Mouse (Mus musculus) MEL (cell line): ENCODE data around the gene Galnt10. TPM values are rescaled to one million over a fixed set of nuclear protein-coding genes. Genes with fewer than 3 reads are reported as not detected.
A peak's percentile ranks its signal among the peaks of the same experiment; 100 is the strongest.

Source experiments
- DNase-seq: peaks from one replicate; pipeline ENCODE4 v3.0.0; 2011; ENCODE audit warnings: low read depth, low spot score
- H3K27ac ChIP-seq: 2 replicates; pipeline ENCODE4 v1.5.1; 2012; ENCODE audit warnings: low read depth, mild to moderate bottlenecking, control low read depth, low read length, moderate library complexity; ENCODE audit not compliant: control insufficient read depth
- H3K27me3 ChIP-seq, 2 experiments: fragments of 150-350 bp in 1 of 2; sonication (generic) in 1 of 2; 2 replicates each; pipeline ENCODE4 v1.6.1; 2012; ENCODE audit warnings: low read length in 2 of 2, mild to moderate bottlenecking in 2 of 2, improper control_type of control experiment in 1 of 2, moderate library complexity in 1 of 2; ENCODE audit not compliant: insufficient read depth in 2 of 2, control insufficient read depth in 1 of 2
- H3K36me3 ChIP-seq, 2 experiments: 2 replicates each; pipeline ENCODE4 v1.6.1; 2012 to 2014; ENCODE audit warnings: low read length in 2 of 2, improper control_type of control experiment in 1 of 2, inconsistent platforms in 1 of 2, mild to moderate bottlenecking in 1 of 2; ENCODE audit not compliant: insufficient read depth in 2 of 2, control insufficient read depth in 1 of 2
- H3K4me1 ChIP-seq, 2 experiments: fragments of 150-350 bp in 1 of 2; sonication (generic) in 1 of 2; 2 replicates each; pipeline ENCODE4 v1.6.1; 2012; ENCODE audit warnings: low read length in 2 of 2, improper control_type of control experiment in 1 of 2, mild to moderate bottlenecking in 1 of 2; ENCODE audit not compliant: insufficient read depth in 2 of 2, control insufficient read depth in 1 of 2
- H3K4me3 ChIP-seq, 2 experiments: fragments of 150-350 bp in 1 of 2; sonication (generic) in 1 of 2; 2 replicates each; pipeline ENCODE4 v1.5.1; 2012; ENCODE audit warnings: low read depth in 2 of 2, low read length in 2 of 2, mild to moderate bottlenecking in 2 of 2, moderate library complexity in 2 of 2, control low read depth in 1 of 2, improper control_type of control experiment in 1 of 2; ENCODE audit not compliant: control insufficient read depth in 1 of 2, insufficient read depth in 1 of 2
- H3K79me2 ChIP-seq: 2 replicates; pipeline ENCODE4 v1.6.1; 2012; ENCODE audit warnings: mild to moderate bottlenecking, low read length, moderate library complexity; ENCODE audit not compliant: control insufficient read depth, poor library complexity, insufficient read depth
- H3K9ac ChIP-seq: 2 replicates; pipeline ENCODE4 v1.6.1; 2012; ENCODE audit warnings: low read depth, mild to moderate bottlenecking, control low read depth, low read length, moderate library complexity; ENCODE audit not compliant: control insufficient read depth, poor library complexity, severe bottlenecking
- H3K9me3 ChIP-seq: fragments of 150-350 bp; sonication (generic); replicated peaks from 2 replicates; pipeline ENCODE4 v1.6.1; 2012; ENCODE audit warnings: mild to moderate bottlenecking, low read length, improper control_type of control experiment, moderate library complexity; ENCODE audit not compliant: insufficient read depth
- BHLHE40 ChIP-seq: IDR thresholded peaks from 2 replicates; pipeline ENCODE4 v1.6.1; 2012; ENCODE audit warnings: low read depth, mild to moderate bottlenecking, inconsistent platforms, low read length, improper control_type of control experiment, borderline replicate concordance
- CHD2 ChIP-seq: IDR thresholded peaks from 2 replicates; pipeline ENCODE4 v1.6.1; 2011; ENCODE audit warnings: low read length, improper control_type of control experiment
- E2F4 ChIP-seq: IDR thresholded peaks from 2 replicates; pipeline ENCODE4 v1.6.1; 2011; ENCODE audit warnings: low read depth, low read length, improper control_type of control experiment, borderline replicate concordance
- ELF1 ChIP-seq: IDR thresholded peaks from 2 replicates; pipeline ENCODE4 v1.6.1; 2014; ENCODE audit warnings: low read depth, mild to moderate bottlenecking, inconsistent platforms, low read length, improper control_type of control experiment, moderate library complexity
- GABPA ChIP-seq: IDR thresholded peaks from 2 replicates; pipeline ENCODE4 v1.6.1; 2012; ENCODE audit warnings: low read depth, mild to moderate bottlenecking, inconsistent platforms, low read length, improper control_type of control experiment, moderate library complexity
- HCFC1 ChIP-seq: IDR thresholded peaks from 2 replicates; pipeline ENCODE4 v1.6.1; 2012; ENCODE audit warnings: low read depth, mild to moderate bottlenecking, inconsistent platforms, low read length, improper control_type of control experiment, moderate library complexity
- KAT2A ChIP-seq: conservative IDR thresholded peaks from 2 replicates; pipeline ENCODE4 v1.6.1; 2012; ENCODE audit warnings: low read depth, low read length, improper control_type of control experiment, inconsistent platforms
- MAZ ChIP-seq: IDR thresholded peaks from 2 replicates; pipeline ENCODE4 v1.6.1; 2012; ENCODE audit warnings: low read depth, mild to moderate bottlenecking, inconsistent platforms, low read length, improper control_type of control experiment
- MXI1 ChIP-seq: IDR thresholded peaks from 2 replicates; pipeline ENCODE4 v1.6.1; 2011; ENCODE audit warnings: mild to moderate bottlenecking, low read depth, low read length, improper control_type of control experiment
- MYC ChIP-seq: IDR thresholded peaks from 2 replicates; pipeline ENCODE4 v1.6.1; 2011; ENCODE audit warnings: low read depth, mild to moderate bottlenecking, low read length, improper control_type of control experiment, moderate library complexity
- NELFE ChIP-seq: IDR thresholded peaks from 2 replicates; pipeline ENCODE4 v1.6.1; 2011; ENCODE audit warnings: low read depth, low read length, improper control_type of control experiment
- NRF1 ChIP-seq: IDR thresholded peaks from 2 replicates; pipeline ENCODE4 v1.6.1; 2014; ENCODE audit warnings: low read depth, mild to moderate bottlenecking, inconsistent platforms, low read length, improper control_type of control experiment, moderate library complexity; ENCODE audit not compliant: poor library complexity, insufficient read depth, severe bottlenecking
- POLR2A ChIP-seq, 2 experiments: IDR thresholded peaks; 2 replicates each; pipeline ENCODE4 v1.6.1; 2011 to 2012; ENCODE audit warnings: low read length in 2 of 2, mild to moderate bottlenecking in 2 of 2, control low read depth in 1 of 2, improper control_type of control experiment in 1 of 2, low read depth in 1 of 2, moderate library complexity in 1 of 2; ENCODE audit not compliant: control insufficient read depth in 1 of 2, insufficient read depth in 1 of 2, poor library complexity in 1 of 2
- POLR2AphosphoS5 ChIP-seq: IDR thresholded peaks from 2 replicates; pipeline ENCODE4 v1.6.1; 2012; ENCODE audit warnings: low read depth, borderline replicate concordance, mild to moderate bottlenecking, inconsistent platforms, low read length, moderate library complexity, mixed read lengths
- TBP ChIP-seq: IDR thresholded peaks from 2 replicates; pipeline ENCODE4 v1.8.0; 2011; ENCODE audit warnings: low read depth, low read length, improper control_type of control experiment
- TCF12 ChIP-seq: IDR thresholded peaks from 2 replicates; pipeline ENCODE4 v1.6.1; 2014; ENCODE audit warnings: low read depth, mild to moderate bottlenecking, inconsistent platforms, low read length, improper control_type of control experiment, moderate library complexity
- UBTF ChIP-seq: IDR thresholded peaks from 2 replicates; pipeline ENCODE4 v1.6.1; 2012; ENCODE audit warnings: low read depth, mild to moderate bottlenecking, inconsistent platforms, low read length, improper control_type of control experiment, moderate library complexity, borderline replicate concordance; ENCODE audit not compliant: insufficient read depth
- USF1 ChIP-seq: IDR thresholded peaks from 2 replicates; pipeline ENCODE4 v1.6.1; 2014; ENCODE audit warnings: low read depth, mild to moderate bottlenecking, inconsistent platforms, low read length, improper control_type of control experiment, moderate library complexity
- USF2 ChIP-seq, 2 experiments: IDR thresholded peaks; 2 replicates each; pipeline ENCODE4 v1.6.1; 2011 to 2012; ENCODE audit warnings: improper control_type of control experiment in 2 of 2, low read length in 2 of 2, borderline replicate concordance in 1 of 2, inconsistent platforms in 1 of 2, low read depth in 1 of 2, mild to moderate bottlenecking in 1 of 2; ENCODE audit not compliant: insufficient read depth in 1 of 2
- ZC3H11A ChIP-seq: IDR thresholded peaks from 2 replicates; pipeline ENCODE4 v1.6.1; 2012; ENCODE audit warnings: low read depth, mild to moderate bottlenecking, inconsistent platforms, low read length, improper control_type of control experiment
- polyA plus RNA-seq, 2 experiments: library from polyadenylated mRNA; stranded (reverse) in 1 of 2; unstranded in 1 of 2; fragments of >175 nt in 1 of 2; fragments of >200 nt in 1 of 2; gene quantifications; 2 replicates each; pipeline versions ENCODE4 v1.2.1 to v1.2.4; 2012; ENCODE audit warnings: low replicate concordance in 2 of 2, low read depth in 1 of 2; ENCODE audit not compliant: insufficient read length in 2 of 2, insufficient read depth in 1 of 2, missing spikeins in 1 of 2
- total RNA-seq: library from RNA; depleted of rRNA; stranded (reverse); fragments of 300-350 nt; gene quantifications from 2 replicates; pipeline ENCODE4 v1.2.3, GENCODE M21; 2012

Gene Galnt10
- total and polyA plus RNA-seq, 3 experiments = 26.7 to 27.4 TPM; not detected in 1

- peak; percentile 52; the same call in 1 of the 2 replicates for TF ChIP-seq HCFC1
- peak; percentile 98 for TF ChIP-seq MXI1
- TF ChIP-seq GABPA = no peak
- TF ChIP-seq POLR2AphosphoS5 = no peak
- TF ChIP-seq CHD2 = no peak
- 0 out of 2 replicates have a peak, but pooled peaks have one; percentile 22 for TF ChIP-seq USF1
- peak; percentile 75; the same call in 1 of the 2 replicates for TF ChIP-seq BHLHE40
- peak; percentile 62 for TF ChIP-seq ELF1
- peak in 1 of 2 experiments; percentile 33; a peak in 1 of 4 replicates for TF ChIP-seq POLR2A (IDR thresholded peaks at IDR 0.05; ENCODE audit: control insufficient read depth in 1 of 2, insufficient read depth in 1 of 2, low read depth in 1 of 2, low read length in 2 of 2, poor library complexity in 1 of 2)
- no peak for TF ChIP-seq E2F4
- TF ChIP-seq USF2 (IDR thresholded peaks at IDR 0.05; ENCODE audit: borderline replicate concordance in 1 of 2, insufficient read depth in 1 of 2, low read depth in 1 of 2, low read length in 2 of 2) = no peak
- peak; percentile 54; the same call in 1 of the 2 replicates for TF ChIP-seq TBP
- TF ChIP-seq MAZ = peak; percentile 77; the same call in 1 of the 2 replicates
- TF ChIP-seq ZC3H11A = no peak
- TF ChIP-seq TCF12 = peak; percentile 100
- peak; percentile 96 for TF ChIP-seq MYC
Observed at GRCm38 (mm10) chr11:57651281-57651810, 6.1 kb downstream of the Galnt10 start (continued).

- H3K9ac ChIP-seq = no peak overlapping the region; the same call in 1 of the 2 replicates
- no peak for DNase-seq
- H3K9me3 ChIP-seq = no peaks in the 10 kb centered on the region
- H3K27ac ChIP-seq = peak overlapping the region; percentile 54
- H3K4me3 ChIP-seq = no peak overlapping the region
- peaks cover 51 to 83% of the 10 kb centered on the region in 2 experiments for H3K4me1 ChIP-seq
- TF ChIP-seq MYC (no peak), USF2 (IDR thresholded peaks at IDR 0.05; ENCODE audit: borderline replicate concordance in 1 of 2, insufficient read depth in 1 of 2, low read depth in 1 of 2, low read length in 2 of 2) (no peak), BHLHE40 (no peak), POLR2AphosphoS5 (no peak), ZC3H11A (no peak), ELF1 (no peak), NRF1 (no peak), NELFE (no peak), KAT2A (no peak), UBTF (no peak), CHD2 (no peak)
- no peaks in the 10 kb centered on the region for H3K27me3 ChIP-seq
- peaks cover 19% of the 10 kb centered on the region for H3K79me2 ChIP-seq
- peaks cover 0 to 61% of the 10 kb centered on the region in 2 experiments; a peak in 2 of 4 replicates for H3K36me3 ChIP-seq
Observed at GRCm38 (mm10) chr11:57652206-57652922, 7.1 kb downstream of the Galnt10 start.
